Mouse (Mus musculus) ES-Bruce4 (cell line): ENCODE results near the gene Eif4enif1.

Experiments used
- CTCF ChIP-seq: IDR thresholded peaks from one replicate; pipeline ENCODE4 v1.8.1; 2011; ENCODE audit warnings: low read depth, low read length
- POLR2A ChIP-seq: IDR thresholded peaks from one replicate; pipeline ENCODE4 v1.8.1; 2011; ENCODE audit warnings: low read length; ENCODE audit not compliant: insufficient read depth

DNA sequence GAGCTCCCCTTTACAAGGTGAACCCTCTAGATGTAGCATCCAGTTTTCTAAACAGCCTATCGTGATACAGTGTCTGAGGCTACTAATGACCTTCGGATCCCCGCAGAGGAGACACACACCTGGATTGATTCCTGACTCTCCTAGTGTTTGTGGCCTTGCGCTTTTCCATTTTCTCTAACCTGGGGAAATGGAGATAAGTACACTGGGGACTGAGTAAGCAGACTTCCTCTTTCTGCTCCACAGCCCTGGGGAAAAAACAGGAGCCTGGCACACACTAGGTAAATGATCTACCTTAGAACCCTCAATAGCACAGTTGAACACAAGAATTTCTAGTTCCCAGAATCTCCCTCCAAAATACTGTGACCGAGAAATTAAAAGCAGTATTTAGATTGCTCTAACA is 85.7 kb downstream of the Eif4enif1 start:
- TF ChIP-seq CTCF: no peak
- TF ChIP-seq POLR2A: no peak
